Mouse (Mus musculus) lung, adult 2 months (tissue): ENCODE measurements around the gene Olfr1188.

Experiments
- CTCF ChIP-seq: fragments of 200-500 bp; IDR thresholded peaks from 2 replicates; pipeline ENCODE4 v1.5.1; 2011; ENCODE audit warnings: mild to moderate bottlenecking, low read length, control low read depth; ENCODE audit not compliant: insufficient read depth
- POLR2A ChIP-seq: fragments of 200-500 bp; IDR thresholded peaks from 2 replicates; pipeline ENCODE4 v1.6.1; 2011; ENCODE audit warnings: low read depth, mild to moderate bottlenecking, control low read depth, low read length, borderline replicate concordance; ENCODE audit errors: extremely low read depth

GRCm38 (mm10) chr2:88518251-88518650 is 38.5 kb upstream of the Olfr1188 start, which contains the start of gene Olfr1186:
- no peak for TF ChIP-seq CTCF
- no peak for TF ChIP-seq POLR2A
